Mouse (Mus musculus): ENCODE results near the gene Tbc1d30. TPM values are rescaled to one million over a fixed set of nuclear protein-coding genes. Genes with fewer than 3 reads are reported as not detected.

Gene Tbc1d30
- polyA plus RNA-seq, 1 experiment = not detected

GRCm38 (mm10) chr10:121384710-121385109 is 33.6 kb upstream of the Tbc1d30 start:
- no peak overlapping the region for H3K4me3 ChIP-seq (ENCODE audit: insufficient read depth, low read depth, low read length)
- WGBS = 95% methylated on average over 13 of the region's 13 CpGs
- no peaks in the 10 kb centered on the region for H3K4me1 ChIP-seq (ENCODE audit: control insufficient read depth, insufficient read depth, low read length)
- H3K27ac ChIP-seq (ENCODE audit: insufficient read depth, low read depth, low read length) = no peak overlapping the region
- no peak for TF ChIP-seq POLR2A (IDR thresholded peaks at IDR 0.05; ENCODE audit: insufficient read depth, low read depth, low read length)
- TF ChIP-seq CTCF (IDR thresholded peaks at IDR 0.05; ENCODE audit: insufficient read depth, low read depth, low read length) = no peak

GRCm38 (mm10) chr10:121381280-121381679 is 30.2 kb upstream of the Tbc1d30 start:
- no peak for TF ChIP-seq CTCF (IDR thresholded peaks at IDR 0.05; ENCODE audit: insufficient read depth, low read depth, low read length)
- no peak for TF ChIP-seq POLR2A (IDR thresholded peaks at IDR 0.05; ENCODE audit: insufficient read depth, low read depth, low read length)
- no peaks in the 10 kb centered on the region for H3K4me1 ChIP-seq (ENCODE audit: control insufficient read depth, insufficient read depth, low read length)
- no peak overlapping the region for H3K27ac ChIP-seq (ENCODE audit: insufficient read depth, low read depth, low read length)
- 95% methylated on average over 18 of the region's 18 CpGs for WGBS
- H3K4me3 ChIP-seq (ENCODE audit: insufficient read depth, low read depth, low read length) = no peak overlapping the region

GRCm38 (mm10) chr10:121379387-121379786 is 28.3 kb upstream of the Tbc1d30 start:
- H3K27ac ChIP-seq (ENCODE audit: insufficient read depth, low read depth, low read length) = no peak overlapping the region
- no peak overlapping the region for H3K4me3 ChIP-seq (ENCODE audit: insufficient read depth, low read depth, low read length)
- TF ChIP-seq CTCF (IDR thresholded peaks at IDR 0.05; ENCODE audit: insufficient read depth, low read depth, low read length) (no peak), POLR2A (IDR thresholded peaks at IDR 0.05; ENCODE audit: insufficient read depth, low read depth, low read length) (no peak)
- no peaks in the 10 kb centered on the region for H3K4me1 ChIP-seq (ENCODE audit: control insufficient read depth, insufficient read depth, low read length)
- 99% methylated on average over 3 of the region's 3 CpGs for WGBS

GRCm38 (mm10) chr10:121376530-121377271 is 25.6 kb upstream of the Tbc1d30 start:
- no peak overlapping the region for H3K4me3 ChIP-seq (ENCODE audit: insufficient read depth, low read depth, low read length)
- H3K4me1 ChIP-seq (ENCODE audit: control insufficient read depth, insufficient read depth, low read length) = no peaks in the 10 kb centered on the region
- 92% methylated on average over 24 of the region's 24 CpGs for WGBS
- no peak overlapping the region for H3K27ac ChIP-seq (ENCODE audit: insufficient read depth, low read depth, low read length)
- TF ChIP-seq POLR2A (IDR thresholded peaks at IDR 0.05; ENCODE audit: insufficient read depth, low read depth, low read length) (no peak), CTCF (IDR thresholded peaks at IDR 0.05; ENCODE audit: insufficient read depth, low read depth, low read length) (no peak)

- TF ChIP-seq CTCF (IDR thresholded peaks at IDR 0.05; ENCODE audit: insufficient read depth, low read depth, low read length) (no peak), POLR2A (IDR thresholded peaks at IDR 0.05; ENCODE audit: insufficient read depth, low read depth, low read length) (no peak)
These were observed 24.8 kb upstream of the Tbc1d30 start for GRCm38 (mm10) chr10:121375649-121376493.

GRCm38 (mm10) chr10:121374693-121375620 is 23.9 kb upstream of the Tbc1d30 start:
- 91% methylated on average over 17 of the region's 17 CpGs for WGBS
- no peak overlapping the region for H3K4me3 ChIP-seq (ENCODE audit: insufficient read depth, low read depth, low read length)
- no peak for TF ChIP-seq CTCF (IDR thresholded peaks at IDR 0.05; ENCODE audit: insufficient read depth, low read depth, low read length)
- no peak for TF ChIP-seq POLR2A (IDR thresholded peaks at IDR 0.05; ENCODE audit: insufficient read depth, low read depth, low read length)
- no peak overlapping the region for H3K27ac ChIP-seq (ENCODE audit: insufficient read depth, low read depth, low read length)
- H3K4me1 ChIP-seq (ENCODE audit: control insufficient read depth, insufficient read depth, low read length) = no peaks in the 10 kb centered on the region

More at GRCm38 (mm10) chr10:121375649-121376493, 24.8 kb upstream of the Tbc1d30 start:
- no peaks in the 10 kb centered on the region for H3K4me1 ChIP-seq (ENCODE audit: control insufficient read depth, insufficient read depth, low read length)
- no peak overlapping the region for H3K4me3 ChIP-seq (ENCODE audit: insufficient read depth, low read depth, low read length)
- no peak overlapping the region for H3K27ac ChIP-seq (ENCODE audit: insufficient read depth, low read depth, low read length)
- 87% methylated on average over 24 of the region's 24 CpGs for WGBS

GRCm38 (mm10) chr10:121374013-121374412 is 22.9 kb upstream of the Tbc1d30 start:
- no peak overlapping the region for H3K27ac ChIP-seq (ENCODE audit: insufficient read depth, low read depth, low read length)

GRCm38 (mm10) chr10:121370777-121371176 is 19.7 kb upstream of the Tbc1d30 start:
- Histone ChIP-seq H3K4me1 (ENCODE audit: control insufficient read depth, insufficient read depth, low read length) (peaks cover 7% of the 10 kb centered on the region; the same call in 1 of the 2 replicates), H3K27ac (ENCODE audit: insufficient read depth, low read depth, low read length) (no peak overlapping the region), H3K4me3 (ENCODE audit: insufficient read depth, low read depth, low read length) (no peak overlapping the region)
- WGBS = 94% methylated on average over 6 of the region's 6 CpGs
- no peak for TF ChIP-seq CTCF (IDR thresholded peaks at IDR 0.05; ENCODE audit: insufficient read depth, low read depth, low read length)
- no peak for TF ChIP-seq POLR2A (IDR thresholded peaks at IDR 0.05; ENCODE audit: insufficient read depth, low read depth, low read length)

More at GRCm38 (mm10) chr10:121374013-121374412, 22.9 kb upstream of the Tbc1d30 start:
- no peaks in the 10 kb centered on the region for H3K4me1 ChIP-seq (ENCODE audit: control insufficient read depth, insufficient read depth, low read length)
- no peak overlapping the region for H3K4me3 ChIP-seq (ENCODE audit: insufficient read depth, low read depth, low read length)
- TF ChIP-seq POLR2A (IDR thresholded peaks at IDR 0.05; ENCODE audit: insufficient read depth, low read depth, low read length) (no peak), CTCF (IDR thresholded peaks at IDR 0.05; ENCODE audit: insufficient read depth, low read depth, low read length) (no peak)
- WGBS = 75% methylated on average over 12 of the region's 12 CpGs

Data from olfactory bulb, adult 2 months (tissue).